Mouse (Mus musculus) layer of hippocampus, postnatal 14 days (tissue): ENCODE results near the gene Ppid. TPM values are rescaled to one million over a fixed set of nuclear protein-coding genes. Genes with fewer than 3 reads are reported as not detected.
A peak's percentile ranks its signal among the peaks of the same experiment; 100 is the strongest.
"Not testable (repeated sequence)": the region's sequence is repeated elsewhere in the genome, so short reads cannot be mapped to it uniquely, and the experiment has no call there.

ENCODE experiments used
- DNase-seq, 2 experiments: peaks; one replicate each; pipeline ENCODE4 v3.0.0; 2021 to 2022; ENCODE audit warnings: low spot score in 2 of 2, mixed read lengths in 1 of 2
- total RNA-seq, 2 experiments: library from RNA; stranded (reverse); gene quantifications; 2 replicates each; pipeline ENCODE4 v1.2.3; 2021

The Ppid gene
- total RNA-seq, 2 experiments from 2014 or later: 68.9 to 70.7 TPM

DNA sequence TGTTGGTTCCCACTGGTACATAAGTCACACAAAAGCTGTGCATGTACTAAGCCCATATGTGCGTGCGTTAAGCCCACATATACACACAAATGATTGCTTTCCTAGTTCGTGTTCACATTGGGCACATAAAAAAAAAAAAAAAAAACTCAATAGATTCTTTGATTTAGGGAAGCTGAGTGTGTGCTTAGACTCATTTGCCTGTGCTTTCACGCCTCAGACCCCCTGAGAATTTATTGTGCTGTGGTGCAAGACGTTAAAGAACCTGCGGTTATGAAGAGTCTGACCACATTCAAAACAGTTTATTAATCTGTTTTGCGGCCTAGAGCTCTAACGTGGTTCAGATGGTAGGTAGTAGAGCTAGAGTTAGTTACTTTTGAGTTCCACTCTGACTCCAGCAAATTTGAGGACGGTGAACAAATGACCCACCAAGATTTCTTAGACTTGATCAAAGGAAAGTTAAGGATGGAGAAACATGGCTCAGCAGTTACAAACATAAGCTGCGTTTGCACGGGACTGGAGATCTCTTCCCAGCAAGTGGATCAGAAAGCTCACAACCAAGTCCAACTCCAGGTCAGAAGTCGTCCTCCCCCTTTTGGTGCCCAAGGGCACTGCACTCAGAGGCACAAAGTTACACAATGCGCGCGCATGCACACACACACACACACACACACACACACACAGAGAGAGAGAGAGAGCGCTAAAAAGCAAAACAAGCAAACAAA, 22.4 kb upstream of the Ppid start:
- no peak for DNase-seq

DNA sequence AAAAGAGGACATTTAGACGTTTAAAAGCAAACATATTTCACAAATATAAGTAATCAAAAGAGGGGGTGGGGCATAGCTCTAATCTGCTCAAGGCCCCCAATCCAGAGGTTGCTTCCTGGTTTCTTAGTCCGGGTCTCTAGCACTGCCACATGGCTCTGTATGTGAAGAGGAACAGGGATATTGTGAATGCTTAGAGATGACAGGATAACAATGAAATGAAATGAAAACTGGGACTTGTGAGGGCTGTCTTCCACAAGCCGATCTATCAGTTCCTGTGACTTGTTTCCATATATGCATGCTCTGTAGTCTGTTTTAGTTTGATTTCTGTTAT, 21.8 kb upstream of the Ppid start:
- no peak for DNase-seq

DNA sequence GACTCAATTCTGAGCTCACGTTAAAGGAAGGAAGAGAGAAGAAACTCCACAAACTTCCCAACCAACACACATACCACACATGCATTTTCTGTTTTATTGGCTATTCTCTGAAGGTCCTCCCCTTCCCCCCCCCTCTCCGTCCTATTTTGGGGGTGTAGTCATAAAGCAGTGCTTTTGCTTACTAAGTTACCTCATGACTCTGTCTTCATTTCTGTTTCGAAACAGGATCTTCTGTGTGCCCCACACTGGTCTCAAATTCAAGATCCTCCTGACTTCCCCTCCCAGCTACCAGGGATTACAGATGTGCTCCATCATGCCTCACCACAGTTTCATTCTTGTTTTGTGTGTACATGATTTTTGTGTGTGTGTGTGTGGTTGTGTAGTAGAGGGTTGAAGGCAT, 18.7 kb upstream of the Ppid start:
- no peak for DNase-seq

- not testable (repeated sequence) for DNase-seq
Measured at GRCm38 (mm10) chr3:79573376-79573775, 17.8 kb upstream of the Ppid start.

GRCm38 (mm10) chr3:79574336-79574735, 16.8 kb upstream of the Ppid start:
- DNase-seq: no peak

DNA sequence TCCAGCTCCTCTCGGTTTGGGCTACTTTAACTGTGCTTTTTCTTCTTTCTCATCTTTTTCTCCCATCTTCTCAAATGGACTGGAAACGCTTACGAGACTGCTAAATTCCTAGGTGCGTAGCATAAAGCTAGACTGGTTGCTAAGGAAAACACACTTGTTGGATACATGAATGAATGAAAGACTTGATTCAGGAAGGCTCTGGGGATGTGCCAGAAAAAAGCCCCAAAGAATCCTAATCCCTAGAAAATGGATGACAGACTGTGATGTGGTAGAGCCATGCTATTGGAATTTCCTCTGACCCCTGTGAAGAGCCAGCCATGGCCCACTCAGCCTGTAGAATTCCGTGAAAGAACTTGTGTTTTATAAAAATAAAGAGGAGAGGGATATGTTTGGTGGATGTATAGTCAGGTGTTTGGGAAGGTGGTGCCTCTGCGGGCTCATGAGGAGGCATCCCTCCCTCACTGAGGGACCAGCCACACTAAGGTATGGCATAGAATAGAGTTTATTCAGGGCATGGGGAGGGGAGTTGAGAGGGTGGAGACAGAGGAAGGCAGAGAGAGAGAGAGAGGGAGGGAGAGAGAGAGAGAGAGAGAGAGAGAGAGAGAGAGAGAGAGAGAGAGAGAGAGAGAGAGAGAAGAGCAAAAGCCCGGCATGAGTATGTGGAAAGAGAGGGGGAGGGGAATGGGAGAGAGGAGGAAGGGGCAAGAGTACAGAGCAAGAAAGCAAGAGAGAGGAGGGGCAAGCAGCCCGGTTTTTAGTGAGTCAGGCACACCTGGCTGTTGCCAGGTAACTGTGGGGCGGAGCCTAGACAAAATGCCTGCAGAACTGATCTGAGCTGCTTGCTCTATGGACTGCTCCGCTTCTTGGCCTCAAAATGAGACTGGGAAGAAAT, 15.3 kb upstream of the Ppid start:
- DNase-seq: no peak

DNA sequence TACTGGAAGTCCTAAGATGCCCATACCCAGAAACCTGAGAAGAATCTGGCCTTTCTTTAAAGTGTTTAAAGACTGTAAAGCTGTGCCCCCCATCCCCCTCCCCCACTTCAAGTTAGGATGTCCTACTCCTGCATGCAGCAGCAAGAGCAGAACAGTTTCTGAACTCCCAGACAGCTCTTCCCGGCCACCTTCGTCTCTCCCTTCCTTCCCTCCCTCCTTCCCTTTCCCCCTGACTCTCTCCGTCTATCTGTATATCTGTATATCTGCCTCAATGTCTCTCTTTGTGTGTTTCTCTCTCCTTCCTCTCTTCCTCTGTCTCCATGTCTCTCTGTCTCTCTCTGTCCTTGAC, 14.7 kb upstream of the Ppid start:
- no peak for DNase-seq

DNA sequence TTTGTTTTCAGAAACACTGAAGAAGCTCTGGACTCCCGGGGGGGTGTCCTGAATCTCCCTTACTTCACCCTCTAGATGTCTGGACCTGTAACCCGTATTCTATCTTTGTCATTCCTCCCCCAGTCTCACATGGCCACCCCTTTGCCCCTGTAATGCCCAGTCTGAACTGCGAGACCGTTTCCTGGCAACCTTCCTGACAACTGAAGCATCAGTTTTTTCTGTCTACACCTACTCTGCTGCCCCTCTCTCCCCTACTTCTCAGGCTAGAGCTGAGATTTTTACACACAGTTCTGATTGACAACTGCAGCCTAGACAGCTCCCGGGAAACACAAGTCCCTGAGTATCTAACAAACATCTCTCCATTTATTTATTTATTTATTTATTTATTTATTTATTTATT, 14.3 kb upstream of the Ppid start:
- DNase-seq: no peak

- no peak for DNase-seq
Measured at GRCm38 (mm10) chr3:79577606-79578005, 13.5 kb upstream of the Ppid start.

- no peak for DNase-seq
Measured at GRCm38 (mm10) chr3:79578164-79578563, 13.0 kb upstream of the Ppid start.

GRCm38 (mm10) chr3:79579891-79580575, 11.1 kb upstream of the Ppid start:
- DNase-seq: no peak

- peak; percentile 90 to 94 for DNase-seq
Measured at GRCm38 (mm10) chr3:79586804-79587203, 4.3 kb upstream of the Ppid start.

GRCm38 (mm10) chr3:79589671-79590070, 1.5 kb upstream of the Ppid start:
- no peak for DNase-seq

GRCm38 (mm10) chr3:79591793-79592471, 790 bp downstream of the Ppid start:
- DNase-seq: no peak

GRCm38 (mm10) chr3:79595468-79595867, 4.3 kb downstream of the Ppid start:
- DNase-seq: no peak

DNA sequence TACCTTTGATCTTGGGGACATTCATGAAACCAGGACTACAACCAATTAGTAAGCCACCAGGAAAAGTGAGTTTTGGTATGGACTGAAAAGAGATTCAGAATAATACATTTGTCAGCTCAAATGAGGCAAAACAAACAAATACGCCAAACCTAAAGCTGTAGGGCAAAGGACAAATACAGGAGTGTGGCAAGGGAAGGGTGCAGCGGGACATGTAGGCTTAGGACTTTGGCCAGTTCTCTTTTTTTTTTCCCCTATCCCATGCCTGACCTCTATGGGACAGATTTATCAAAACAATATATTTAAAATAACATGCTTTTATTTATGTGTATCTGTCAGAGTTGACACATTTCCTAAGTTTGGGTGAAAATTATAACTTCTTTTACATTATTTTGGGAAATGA, 18.7 kb downstream of the Ppid start:
- no peak for DNase-seq

DNA sequence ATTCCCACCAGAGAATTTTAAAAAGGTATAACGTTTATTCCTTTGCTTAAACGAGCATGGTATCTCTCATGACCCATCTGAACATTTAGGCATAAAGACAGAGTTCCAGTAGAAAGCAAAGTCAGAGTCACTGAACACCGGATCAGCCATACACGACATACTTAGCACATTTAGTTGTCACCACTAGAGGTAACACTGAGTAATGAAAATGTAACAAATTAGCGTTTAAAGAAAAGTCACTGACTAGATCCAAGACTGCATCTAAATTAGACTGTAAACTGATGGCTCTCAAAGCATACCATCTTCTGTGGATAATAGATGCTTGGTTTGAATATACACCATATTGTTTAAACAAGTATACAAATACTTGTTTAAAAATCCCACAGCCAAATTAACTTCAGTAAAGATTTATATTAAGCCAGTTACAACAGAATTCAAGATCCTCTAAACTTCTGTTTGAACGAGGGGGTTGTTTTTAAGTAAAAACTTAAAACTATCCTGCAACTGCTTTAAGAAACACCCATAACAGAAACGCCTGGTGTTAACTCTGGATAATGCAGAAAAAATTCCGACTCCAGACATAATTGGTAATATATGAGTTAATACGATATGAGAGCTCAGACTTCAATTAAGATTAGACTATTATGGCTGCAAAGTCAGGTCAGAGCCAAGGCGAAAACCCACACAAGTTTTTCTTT, 36.5 kb downstream of the Ppid start:
- DNase-seq: peak in 1 of 2 experiments; percentile 20

- DNase-seq: no peak
Measured at GRCm38 (mm10) chr3:79628182-79628560, 37.0 kb downstream of the Ppid start.

GRCm38 (mm10) chr3:79628561-79629415, 37.6 kb downstream of the Ppid start, which contains the start of gene 4930579G24Rik:
4930579G24Rik (plus strand) TSS chr3:79629079.
- peak; percentile 93 to 98 for DNase-seq

DNA sequence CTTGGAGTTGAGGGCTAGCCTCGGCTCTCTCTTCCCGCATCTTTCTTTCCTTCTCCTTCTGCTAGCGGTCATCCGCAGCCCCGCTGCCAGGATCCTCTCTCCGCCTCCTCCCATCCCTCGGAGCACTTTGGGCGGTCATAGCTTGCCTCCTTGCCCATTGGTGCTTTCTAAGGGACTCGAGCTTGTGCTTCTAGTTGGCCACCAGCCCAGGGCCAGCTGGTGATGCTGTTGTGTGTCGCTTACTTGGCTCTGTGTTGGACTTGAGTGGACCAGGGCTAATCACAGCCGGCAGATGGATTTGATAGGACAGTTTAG, 38.2 kb downstream of the Ppid start, which contains the start of gene Etfdh:
TSS of gene Etfdh (minus strand) at position 85 of the 315 bp plus-strand sequence.
- peak; percentile 55 to 72 for DNase-seq
